Mouse (Mus musculus) natural killer cell, adult 2 months (primary cell): Measurements from ENCODE around the gene Mydgf.
A peak's percentile ranks its signal among the peaks of the same experiment; 100 is the strongest.

ENCODE experiments used
- DNase-seq, 2 experiments: peaks; one replicate each; pipeline ENCODE4 v3.0.0; 2022; ENCODE audit warnings: low spot score in 2 of 2

The Mydgf gene

DNA sequence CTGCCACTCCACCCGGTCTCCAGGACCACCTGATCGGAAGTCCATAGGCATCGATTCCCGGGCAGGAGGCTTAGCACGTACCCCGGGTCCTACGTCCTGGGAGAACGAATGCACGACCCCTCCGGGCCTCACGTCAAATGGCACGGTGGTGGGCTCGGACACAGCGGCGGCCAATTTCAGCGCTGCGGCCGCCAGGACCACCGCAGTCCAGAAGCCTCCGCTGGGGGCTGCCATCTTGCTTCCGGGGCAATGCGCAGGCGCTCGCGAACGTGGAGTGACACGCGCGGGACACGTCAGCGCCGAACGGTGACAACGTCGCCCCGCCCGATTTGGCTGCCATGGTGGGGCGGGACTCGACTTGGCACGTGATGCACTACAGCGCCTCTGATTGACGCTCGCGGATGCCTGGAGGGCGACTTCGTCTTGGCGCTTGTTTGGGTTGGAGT lies at the start of gene Mydgf:
Gene Mydgf, minus strand, starts transcription at position 263 of the 446 bp plus-strand sequence.
- DNase-seq = peak; percentile 92 to 93

DNA sequence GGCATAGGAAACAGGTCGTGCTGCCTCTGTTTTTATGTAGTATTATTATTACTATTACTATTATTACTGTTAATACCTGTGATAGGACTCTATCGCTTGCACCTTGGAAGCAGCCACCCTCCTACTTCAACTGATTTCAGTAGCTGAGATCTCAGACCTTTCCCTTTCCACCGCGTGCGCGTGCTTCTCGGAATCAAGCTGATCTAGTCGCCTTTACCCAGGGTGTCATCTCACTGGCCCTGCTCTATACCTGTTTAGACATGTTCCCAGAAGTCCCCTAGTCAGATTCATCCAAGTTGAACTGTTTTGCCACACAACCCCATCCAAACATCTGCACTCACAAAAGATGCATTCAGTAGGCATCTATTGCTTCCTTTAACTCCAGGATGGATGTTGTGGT lies 49.7 kb upstream of the Mydgf start:
- DNase-seq = no peak

DNA sequence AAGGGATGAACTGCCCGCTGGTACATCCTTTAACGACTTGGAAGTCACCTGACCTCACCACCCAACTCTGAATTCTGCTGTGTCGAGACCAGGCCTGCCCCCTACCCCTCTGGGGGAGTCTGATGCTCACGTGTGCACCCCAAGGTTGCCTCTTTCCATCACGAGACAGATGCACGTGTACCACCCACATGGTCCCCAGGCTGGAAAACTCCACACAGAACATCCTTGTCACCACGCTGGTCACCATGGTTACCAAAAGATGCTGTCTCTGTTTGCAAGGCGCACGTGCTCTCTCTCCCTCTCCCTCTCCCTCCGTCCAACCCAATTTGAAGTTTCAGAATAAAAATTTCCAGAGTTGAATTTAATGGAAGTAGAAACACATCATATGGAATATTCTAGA lies 46.2 kb upstream of the Mydgf start:
- no peak for DNase-seq

DNA sequence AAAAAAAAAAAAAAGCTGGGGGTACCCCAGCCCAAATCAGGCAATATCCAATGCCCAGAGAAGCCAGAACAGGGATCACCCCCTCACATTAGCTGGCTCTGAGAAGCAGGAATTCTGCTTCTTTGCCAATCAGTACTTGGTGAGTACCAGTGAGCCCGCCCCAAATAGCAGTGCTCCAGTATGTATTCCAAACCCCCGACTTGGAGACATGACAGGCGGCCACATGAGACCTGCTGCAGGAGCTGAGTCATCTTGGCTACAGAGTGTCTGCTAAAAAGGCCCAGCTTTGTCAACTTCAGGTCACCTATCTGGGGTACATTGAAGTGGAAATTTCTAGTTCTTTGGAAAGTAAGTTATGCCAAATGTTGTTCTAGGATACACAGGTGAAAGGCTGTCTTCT lies 42.8 kb upstream of the Mydgf start:
- DNase-seq = no peak

DNA sequence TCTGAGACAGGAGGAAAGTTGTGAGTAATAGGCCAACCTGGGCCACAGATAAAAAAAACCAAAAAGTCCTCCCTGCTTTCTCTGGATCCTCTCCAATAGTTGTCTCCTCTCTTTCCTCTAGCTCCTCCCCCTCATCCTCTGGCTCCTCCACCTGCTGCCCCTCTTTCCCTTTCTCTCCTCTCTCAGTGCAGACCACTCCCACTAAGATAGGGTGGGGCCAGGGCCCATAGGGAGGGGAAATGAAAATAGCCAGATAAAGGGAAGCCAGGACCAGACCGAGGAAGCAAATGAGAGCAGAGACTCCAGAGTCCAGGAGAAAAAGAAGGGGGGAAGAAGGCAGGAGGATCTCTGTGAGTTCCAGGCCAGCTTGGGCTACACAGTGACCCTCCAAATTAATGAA lies 41.2 kb upstream of the Mydgf start:
- DNase-seq = no peak

DNA sequence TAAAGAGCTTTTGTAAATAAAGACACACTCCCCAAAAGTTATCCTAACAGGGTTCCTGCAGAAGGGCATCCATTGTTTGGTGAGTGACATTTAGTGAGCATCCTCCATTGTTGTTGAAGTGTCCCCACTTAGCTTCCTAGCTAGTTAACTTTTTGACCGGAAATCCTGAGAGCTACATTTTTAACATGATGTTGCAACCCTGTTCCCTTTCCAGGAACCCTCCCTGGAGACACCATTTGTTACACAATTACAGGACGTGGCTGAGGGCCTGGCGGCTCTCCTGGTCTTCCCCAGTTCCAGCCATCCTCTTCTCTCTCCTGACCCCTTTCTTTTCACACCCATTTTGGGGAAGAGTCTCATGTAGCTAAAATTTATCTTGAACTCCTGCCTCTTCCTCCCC lies 36.1 kb upstream of the Mydgf start:
- no peak for DNase-seq

DNA sequence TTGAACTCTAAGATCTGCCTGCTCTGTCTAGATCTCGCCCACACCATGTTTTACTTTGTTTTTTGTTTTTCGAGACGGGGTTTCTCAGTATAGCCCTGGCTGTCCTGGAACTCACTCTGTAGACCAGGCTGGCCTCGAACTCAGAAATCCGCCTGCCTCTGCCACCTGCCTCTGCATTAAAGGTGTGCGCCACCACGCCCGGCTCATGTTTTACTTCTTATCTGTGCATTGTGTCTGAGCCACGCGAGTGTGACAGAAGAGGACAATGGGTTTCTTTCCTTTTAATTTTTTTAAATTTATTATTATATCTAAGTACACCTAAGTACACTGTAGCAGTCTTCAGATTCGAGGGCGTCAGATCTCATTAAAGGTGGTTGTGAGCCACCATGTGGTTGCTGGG lies 35.5 kb upstream of the Mydgf start:
- DNase-seq = no peak

DNA sequence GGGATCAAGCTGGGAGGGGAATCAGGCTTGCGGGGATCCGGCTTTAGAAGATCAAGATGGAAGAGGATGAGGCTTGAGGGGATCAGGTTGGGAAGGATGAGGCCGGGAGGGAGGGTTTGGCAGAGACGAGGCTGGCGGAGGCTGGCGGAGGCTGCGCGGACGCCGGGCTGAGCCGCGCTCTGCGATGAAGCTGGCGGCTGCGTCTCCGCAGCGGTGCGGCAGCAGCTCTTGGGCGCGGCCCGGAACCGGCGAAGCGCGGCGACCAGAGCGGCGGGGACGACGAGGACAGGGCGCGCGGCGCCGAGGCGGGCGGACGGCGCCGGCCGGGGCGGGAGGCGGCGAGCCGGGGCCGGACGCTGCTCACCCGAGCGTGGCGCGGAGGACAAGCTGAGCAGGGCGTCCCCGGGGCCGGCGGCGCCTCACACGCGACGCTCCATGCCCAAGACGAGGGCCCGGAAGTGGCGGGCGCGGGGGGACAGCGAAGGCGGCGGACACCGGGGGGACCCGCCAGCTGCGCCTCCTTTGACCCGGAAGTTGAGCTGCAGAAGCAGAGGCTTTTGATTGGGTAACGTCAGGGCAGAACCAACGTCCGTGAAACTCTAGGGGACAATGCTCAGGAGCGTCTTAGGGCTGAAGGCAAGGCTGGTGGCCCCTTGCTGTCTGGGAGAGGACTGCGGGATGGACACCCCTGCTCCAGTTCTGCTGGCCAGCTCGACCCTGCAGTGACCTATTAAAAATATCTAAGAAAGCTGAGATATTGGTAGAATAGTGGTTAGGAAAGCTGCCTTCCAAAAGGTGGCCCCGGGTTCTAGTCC lies 34.9 kb upstream of the Mydgf start, which contains the start of gene Dpp9:
Gene Dpp9, minus strand, starts transcription at position 529 of the 815 bp plus-strand sequence.
- DNase-seq = peak; percentile 88

DNA sequence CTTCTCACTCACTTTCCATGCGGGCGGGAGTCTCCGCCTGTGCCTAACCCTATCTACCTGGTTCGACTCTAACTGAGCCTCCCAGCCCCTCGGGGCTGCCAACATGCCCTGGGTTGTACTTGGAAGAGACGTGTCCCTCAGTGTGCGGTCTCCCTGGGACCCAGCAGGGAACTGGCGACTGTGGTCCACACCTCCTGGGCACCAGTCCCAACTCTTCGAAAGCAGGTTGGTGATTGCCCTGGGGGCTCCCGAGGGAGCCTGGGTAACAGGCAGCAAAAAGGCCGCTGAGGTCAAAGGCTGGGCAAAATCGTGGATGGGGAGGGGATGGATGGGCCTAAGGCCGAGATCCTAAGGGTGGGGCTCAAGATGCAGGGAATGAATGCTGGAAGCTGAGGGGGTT lies 34.0 kb upstream of the Mydgf start:
- no peak for DNase-seq

DNA sequence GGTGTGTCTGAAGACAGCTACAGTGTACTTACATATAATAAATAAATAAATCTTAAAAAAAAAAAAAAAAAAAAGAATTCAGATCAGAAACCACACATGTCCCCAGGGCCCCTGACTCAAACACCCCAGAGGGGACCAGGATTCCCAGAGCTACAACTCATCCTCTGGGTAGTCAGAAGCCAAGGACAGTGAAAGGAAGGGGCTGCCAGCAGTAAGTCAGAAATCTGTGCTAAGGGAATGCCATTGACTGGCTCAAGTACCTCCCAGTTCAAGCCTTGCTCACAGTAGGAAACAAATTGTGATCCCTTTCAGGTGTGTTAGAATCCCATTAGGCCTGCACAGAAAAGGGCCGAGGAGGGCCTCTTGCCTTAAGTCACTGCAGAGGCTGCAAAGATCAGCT lies 30.5 kb upstream of the Mydgf start:
- no peak for DNase-seq

DNA sequence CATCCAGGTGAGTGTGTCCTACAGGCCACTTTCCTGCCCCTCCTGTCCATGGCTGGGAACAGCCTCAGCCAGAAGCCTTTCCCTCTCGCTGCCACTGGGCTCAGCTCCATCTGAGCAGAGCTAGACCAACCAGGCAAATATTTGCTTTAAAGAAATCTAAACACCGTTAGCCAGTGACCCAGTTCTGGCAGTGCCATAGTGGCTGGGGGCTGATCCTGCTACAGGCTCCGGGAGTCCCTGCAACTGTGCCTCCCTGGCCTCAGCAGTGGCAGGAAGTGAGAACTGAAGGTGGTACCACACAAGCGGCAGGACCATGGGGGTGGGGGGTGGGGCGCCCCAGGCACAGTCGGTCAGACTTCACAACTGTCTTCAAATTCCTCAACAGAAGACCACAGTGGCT lies 29.0 kb upstream of the Mydgf start:
- DNase-seq = no peak

DNA sequence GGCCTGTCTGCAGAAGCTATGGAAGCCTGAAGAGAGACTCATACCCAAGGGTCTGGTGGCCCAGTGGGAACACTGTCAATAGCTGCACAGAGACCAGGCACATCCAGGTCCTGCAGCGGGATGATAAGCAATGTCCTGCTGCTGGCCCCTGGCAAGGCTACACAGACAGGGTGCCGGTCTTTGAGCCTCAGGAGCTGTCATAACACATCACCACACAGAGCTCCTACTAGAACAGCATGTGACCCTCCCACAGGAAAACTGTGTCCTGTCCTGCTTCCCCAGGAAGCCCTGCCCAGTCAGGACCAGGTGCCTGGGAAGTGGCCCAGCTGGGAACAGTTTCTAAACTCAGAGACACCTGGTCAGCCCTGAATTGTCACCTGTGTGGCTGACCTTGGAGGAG lies 27.4 kb upstream of the Mydgf start:
- no peak for DNase-seq

DNA sequence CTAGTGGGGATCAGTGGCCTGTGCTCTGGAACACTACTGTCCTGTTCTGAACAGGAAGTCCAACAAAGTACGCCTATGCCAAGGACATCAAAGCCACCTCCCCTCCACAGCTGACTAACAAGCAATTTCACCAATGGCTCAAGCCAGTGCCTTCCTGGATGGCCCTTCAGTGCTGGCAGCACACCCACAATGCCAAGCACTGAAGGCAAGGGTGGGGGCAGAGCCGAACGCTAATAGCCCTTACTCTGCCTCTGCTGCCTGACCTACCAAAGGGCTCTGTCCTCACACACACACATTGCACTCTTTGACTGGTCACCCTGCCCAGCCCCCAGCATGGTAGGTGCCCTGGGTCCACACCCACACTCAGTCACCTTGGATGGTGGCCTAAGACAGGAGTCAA lies 25.1 kb upstream of the Mydgf start:
- DNase-seq = no peak

DNA sequence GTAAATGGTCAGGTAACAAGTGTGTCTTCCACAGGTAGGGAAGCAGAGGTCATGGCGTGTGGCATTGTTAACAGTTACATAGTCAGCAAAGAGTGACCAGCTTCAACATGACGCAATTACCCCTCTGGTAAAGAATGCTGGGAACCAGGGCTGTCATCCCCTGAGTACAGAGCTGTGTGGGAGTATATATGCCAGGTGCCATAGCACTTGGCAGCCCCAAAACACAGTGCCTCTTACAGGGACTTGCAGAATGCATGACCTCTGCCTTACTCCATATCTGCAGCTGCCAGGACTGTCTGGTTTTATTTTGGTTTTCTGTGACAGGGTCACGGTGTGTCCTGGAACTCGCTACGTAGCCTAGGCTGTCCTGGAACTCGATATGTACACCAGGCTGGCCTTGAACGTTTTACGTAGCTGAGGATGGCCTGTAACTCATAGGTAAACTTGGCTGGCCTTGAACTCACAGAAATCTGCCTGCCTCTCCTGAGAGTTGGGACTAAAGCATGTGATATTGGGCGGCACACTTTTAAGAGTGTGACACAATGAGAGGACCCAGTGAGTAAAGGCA lies 24.3 kb upstream of the Mydgf start:
- DNase-seq = no peak

DNA sequence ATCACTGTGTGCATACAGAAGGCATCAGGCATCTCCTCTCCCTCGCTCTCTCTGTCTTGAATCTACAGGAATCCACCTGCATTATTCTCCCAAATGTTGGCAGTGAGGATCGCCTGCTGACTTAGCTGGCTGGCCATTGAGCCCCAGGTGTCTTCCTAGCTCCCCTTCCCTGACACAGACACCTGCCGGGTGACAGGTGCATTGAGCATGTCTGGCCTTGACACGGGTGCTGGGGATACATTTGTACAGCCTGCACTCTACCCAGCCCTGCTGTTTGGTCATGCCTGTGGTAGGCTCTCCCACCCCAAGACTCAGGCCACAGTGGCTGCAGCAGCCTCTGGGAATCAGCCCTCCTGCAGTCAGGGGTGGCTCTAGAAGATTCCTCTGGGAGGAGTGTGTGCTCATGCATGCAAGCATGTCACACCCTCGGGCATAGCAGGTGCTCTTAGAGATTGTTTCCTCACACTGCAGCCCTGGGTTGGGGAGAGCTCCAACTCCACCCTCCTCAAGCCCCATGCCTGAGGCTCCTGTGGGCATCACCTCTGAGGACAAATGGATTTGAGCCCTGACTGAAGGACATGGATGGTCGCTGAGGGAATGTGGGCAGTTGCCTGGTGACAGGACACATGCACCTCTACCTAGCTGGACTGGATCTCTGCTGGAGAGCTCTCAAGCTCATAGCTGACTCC lies 23.4 kb upstream of the Mydgf start:
- no peak for DNase-seq

DNA sequence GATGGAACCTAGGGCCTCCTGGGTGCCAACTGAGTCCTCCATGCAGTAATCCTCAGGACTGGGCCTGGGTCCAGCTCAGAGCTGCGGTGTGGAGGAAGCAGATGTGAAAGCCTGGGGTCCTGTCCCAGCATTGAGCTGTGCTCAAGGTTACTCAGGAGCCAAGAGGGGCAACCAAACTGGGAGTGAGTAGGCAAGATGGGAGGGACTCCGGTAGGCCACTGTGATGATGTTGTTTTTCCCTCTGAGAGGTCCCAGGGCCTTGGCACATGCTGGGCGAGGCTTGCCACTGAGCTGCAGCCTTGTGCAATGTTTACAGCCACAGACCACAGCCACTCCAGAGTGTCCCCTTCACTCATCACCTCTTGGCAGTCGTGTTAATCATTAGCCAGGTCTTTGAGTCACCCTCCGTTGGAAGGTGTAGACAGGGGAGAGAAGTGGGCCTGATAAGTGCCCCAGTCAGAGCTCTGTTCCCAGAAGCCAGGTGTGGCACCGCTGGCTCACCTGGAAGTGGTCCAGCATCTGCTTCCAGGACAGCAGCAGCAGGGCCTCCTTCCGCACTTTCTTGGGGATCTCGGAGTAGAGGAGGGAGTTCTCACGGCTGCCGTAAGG lies 22.7 kb upstream of the Mydgf start:
- no peak for DNase-seq

DNA sequence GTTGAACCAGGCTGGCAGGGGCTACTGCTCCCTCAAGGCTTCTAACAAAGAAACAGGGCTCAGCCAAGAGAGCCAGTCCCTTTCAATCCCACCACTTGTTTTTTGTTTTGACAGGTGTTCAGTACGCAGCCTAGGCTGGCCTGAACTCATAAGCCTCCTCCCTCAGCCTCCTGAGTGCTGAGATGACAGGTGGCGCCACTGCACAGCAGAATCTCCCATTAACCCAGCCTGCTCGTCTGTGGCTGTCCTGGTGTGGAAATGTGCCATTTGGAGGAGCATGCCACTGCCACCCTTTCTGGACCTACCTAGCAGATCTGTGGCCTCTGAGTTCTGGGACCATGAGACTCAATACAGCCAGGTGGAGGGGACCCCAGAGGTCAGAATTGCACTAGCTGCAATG lies 20.0 kb upstream of the Mydgf start:
- DNase-seq = no peak

DNA sequence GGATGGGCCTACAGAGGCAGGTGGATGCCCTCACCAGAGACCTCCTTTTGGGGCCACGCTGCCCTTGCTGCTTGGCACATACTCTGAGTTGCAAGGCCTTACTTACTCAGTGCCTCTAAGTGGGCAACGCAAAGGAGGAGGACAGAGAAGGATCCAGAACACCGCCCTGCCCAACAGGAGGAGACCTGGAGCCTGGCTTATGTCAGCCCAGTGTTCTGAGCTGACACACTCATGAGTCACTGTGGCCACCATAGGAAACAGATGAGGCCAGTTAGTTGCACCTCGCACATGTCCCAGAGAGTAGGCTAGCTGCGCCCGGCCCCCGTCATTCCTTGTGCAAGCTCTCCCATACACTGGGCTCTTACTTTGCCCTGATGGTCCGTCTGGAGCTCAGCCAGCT lies 18.8 kb upstream of the Mydgf start:
- no peak for DNase-seq

DNA sequence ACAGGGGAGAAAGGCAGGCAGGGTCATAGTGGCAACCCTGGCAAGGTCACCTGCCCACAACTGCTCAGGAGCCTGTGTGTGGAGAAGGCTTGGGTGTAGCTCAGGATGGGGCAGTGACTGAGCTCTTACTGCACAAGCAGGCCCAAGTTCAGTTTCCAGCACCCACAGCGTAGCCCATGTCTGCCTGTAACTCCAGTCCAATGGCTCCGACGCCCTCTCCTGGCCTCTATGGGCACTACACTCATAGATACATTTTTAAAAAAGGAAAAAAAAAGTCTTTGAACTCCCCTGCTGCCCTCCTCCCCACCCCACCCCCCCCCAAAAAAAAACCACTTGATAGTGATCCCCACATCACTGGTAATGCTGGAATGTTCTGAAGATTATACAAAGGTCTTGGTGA lies 17.9 kb upstream of the Mydgf start:
- DNase-seq = no peak

DNA sequence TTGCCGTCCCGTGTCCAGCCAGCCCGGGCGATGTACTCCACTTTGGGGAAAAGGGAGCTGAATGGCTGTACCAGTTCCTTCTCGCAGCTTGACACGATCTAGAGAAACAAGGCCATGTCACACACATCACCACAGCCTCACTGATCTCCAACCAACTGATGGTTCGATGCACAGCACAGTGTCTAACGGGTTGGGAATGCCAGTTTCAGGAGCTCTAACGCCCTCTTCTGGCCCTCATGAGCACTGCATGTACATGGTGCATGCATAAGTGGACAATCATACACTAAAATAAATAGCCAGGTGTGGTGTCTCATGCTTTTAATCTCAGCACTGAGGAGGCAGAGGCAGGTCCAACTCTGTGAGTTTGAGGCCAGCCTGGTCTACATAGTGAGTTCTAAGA lies 16.9 kb upstream of the Mydgf start:
- no peak for DNase-seq

DNA sequence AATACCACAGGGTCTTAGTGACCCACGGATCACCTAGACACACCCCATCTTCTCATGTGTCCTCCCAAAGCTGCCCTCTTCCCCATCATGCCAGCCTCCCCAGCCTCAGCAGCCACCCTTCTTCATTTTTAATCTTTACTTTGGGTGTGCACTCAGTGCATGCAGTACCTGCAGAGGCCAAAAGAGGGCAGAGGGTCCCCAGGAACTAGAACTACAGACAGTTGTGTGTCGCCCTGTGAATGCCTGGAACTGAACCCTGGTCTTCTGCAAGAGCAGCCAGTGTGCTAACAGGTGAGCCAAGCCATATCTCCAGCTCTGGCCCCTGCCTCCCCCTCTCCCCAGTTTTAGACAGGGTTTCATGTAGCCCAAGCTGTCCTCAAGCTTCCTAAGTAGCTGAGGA lies 13.1 kb upstream of the Mydgf start:
- peak in 1 of 2 experiments; percentile 26 for DNase-seq

DNA sequence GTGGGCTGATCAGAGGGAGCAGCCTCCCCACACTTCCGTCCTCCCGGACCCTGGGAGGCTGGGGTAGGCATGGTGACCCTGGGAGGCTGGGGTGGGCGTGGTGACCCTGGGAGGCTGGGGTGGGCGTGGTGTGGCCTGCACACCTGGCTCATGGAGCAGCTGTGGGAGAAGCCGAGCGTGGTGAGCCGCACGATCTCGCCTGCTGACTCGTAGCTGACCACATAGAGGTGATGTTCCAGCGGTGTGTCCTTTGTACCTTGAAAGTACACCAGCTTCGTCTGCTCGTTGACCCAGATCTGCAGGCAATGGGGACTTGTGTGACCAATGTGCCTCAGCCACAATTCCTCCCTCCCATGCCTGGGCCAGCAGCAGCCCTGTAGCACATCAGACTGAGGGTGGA lies 11.0 kb upstream of the Mydgf start:
- DNase-seq = no peak

DNA sequence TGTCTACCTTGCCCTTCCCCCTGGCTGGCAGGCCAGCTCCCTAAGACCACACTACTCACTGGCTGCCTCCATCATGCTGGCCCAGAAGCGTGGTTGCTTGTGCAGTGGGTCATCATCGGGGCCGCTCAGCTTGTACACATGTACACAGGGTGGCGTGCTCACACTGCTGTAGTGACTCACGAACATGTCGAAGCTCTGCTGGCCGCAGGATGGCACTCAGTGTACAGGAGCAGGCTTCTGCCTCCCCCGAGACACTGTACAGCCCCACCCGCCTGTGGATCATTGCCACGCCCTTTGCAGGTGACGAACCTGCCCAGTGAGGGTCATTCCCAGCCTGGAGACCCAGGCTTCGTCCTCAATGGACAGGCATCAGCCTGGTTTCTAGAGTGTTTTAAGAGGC lies 10.6 kb upstream of the Mydgf start:
- DNase-seq = no peak
